Mouse (Mus musculus): ENCODE data around the gene Wdr18.

Wdr18 gene

DNA sequence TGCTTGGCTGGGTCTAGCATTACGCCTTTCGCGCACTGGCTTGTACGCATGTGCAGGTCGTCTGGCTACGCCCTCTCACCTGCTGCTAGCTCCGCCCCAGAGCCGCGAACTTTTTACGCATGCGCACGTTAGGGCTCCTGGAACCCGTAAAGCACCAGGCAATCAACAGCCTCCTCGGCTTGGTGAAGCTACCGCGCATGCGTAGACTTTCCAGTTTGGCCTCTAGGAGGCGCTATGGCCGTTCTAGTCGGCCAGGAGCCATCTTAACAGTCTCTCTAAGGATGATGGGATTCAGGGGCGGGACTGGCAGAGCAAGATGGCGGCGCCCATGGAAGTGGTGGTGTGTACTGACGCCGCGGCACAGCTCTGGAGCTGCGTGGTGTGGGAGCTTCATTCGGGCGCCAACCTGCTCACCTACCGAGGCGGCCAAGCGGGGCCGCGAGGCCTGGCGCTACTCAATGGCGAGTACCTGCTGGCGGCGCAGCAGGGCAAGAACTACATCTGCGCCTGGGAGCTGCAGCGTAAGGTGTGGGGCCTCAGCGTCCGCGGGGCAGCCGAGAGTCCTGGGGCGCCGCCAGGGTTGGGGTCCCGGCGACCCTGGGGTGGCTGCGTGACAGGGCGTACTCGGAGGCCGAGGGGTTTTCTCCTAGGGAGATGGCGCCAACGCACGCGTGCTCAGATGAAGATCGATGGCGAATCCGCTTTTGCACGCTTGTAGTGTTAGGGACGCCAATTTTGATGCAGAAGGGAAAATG lies at the start of gene Wdr18:
Gene Wdr18, plus strand, starts transcription at position 306 of the 755 bp plus-strand sequence.
- DNase-seq: peak; percentile 100

DNA sequence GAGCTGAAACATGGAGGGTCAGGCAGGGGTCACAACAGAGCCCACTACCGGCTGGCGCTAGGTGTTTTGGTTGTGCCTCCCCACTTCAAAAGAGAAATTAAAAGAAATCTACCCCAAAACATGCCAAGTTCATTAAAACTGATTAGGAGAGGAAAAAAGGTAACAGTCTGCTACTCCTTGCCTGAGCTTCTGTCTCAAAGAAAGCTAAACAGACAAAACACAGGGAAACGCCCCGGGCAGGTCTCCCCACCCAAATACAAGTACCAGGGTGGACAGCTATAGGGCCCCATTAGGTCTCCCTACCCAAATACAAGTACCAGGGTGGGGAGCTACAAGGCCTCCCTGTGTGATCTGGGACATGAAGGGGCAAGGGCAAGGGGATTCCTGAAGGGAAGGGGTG lies 49.4 kb upstream of the Wdr18 start, which contains the start of gene Gm26602:
Gene Gm26602, plus strand, starts transcription at position 301 of the 400 bp plus-strand sequence.
- DNase-seq: peak; percentile 37

DNA sequence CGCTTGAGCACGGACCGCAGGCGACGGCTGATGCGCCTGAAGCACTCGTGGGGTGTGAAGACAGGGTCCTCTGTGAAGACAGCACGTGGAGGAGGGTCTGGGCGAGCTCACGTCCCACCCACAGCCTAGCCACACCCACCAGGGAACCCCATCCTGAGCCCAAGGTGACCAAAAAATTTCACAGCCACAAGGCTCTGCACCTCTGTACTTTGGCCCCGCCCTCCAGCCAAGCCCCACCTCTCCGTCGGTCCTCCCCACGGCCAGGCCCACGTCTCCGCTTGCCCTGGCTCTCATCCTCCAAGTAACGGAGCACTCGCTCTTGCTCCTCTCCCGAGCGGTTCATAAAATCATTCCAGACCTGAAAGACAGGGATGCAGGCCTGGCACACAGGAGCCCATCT lies 47.5 kb upstream of the Wdr18 start:
- peak; percentile 56 for DNase-seq

DNA sequence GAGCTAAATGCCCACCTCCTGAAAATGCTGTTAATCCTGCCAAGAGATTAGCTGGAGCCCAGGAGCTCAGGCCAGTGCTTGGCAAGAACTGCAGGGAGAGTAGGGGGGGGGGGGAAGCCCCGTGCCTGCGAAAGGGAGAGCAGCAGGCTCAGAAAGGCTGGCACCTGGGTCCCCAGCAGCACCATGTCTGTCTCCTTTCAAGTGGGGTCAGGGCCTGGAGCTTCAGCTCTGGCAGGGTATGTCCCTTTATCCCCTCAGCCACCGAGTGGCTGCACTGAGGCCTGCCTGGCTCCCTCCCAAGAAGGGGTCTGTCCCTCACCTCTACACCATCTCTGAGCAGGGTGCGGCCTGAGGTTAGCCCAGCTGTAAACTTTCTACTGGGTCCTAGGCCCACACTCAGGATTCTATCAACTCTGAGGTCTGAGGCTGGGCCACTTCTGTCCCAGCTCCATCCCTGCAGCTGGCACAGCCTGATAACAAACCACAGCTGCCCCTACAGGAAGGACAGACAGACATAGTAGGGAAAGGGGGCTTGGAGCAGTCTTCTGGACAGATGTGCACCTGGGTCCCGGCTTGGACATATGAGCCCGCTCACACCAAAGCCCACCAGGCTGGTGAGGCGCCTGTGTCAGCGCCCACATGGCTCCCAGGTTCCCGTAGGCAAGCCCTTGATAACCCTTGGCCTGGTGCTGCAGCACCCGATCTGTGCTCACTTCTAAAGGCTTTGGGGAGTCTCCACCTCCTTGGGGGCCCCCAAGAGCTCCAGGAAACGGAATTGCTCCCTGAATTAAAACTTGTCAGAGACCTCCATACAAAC lies 45.6 kb upstream of the Wdr18 start:
- DNase-seq: peak; percentile 55

DNA sequence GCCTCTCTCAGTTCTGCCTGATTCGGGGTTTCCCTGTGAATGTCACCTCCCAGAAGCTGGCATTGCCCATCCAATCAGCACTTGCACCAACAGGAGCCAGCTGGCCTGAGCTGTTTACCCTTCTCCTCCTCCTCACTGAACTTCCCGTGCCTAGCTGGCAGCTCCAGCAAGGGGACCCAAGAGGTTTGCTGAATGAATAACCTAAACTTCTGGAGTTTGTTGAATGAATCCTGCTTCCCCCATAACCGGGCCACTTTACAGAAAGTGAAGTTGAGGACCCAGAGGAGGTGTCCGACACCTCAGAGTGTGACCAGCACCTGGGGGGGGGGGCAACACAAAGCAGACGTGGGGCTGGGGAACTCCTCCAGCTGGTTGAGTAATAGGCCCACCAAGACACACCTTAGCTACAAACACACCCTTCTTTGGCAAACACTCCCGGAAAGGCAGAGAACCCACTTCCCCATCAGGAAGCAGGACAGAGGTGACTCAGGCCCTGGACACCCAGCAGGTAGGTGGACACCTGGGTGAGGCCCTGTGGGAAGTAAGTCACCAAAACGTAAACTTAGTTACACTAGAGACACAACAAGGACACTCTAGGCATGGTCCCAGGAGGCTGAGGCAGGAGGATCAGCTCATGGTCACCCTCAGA lies 44.9 kb upstream of the Wdr18 start:
- DNase-seq: peak; percentile 47

DNA sequence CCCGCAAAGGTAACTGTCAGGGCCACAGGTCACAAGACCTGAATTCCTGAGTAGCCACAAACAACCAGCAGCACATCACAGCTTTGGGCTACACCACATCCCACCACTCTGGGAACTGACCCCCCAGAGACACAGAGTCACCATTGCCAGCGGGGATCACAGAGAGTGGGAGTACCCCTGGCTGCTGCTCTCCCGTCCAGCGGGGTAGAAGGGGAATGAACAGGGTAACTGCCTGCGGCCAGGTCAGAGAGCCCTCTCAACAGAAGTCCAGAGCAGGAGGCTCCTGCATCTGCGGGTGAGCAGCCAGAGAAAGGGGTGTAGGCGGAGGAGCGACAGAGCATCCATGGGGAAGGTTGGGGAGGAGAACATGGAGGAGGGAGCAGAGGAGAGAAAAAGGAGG lies 43.9 kb upstream of the Wdr18 start:
- peak; percentile 66 for DNase-seq

DNA sequence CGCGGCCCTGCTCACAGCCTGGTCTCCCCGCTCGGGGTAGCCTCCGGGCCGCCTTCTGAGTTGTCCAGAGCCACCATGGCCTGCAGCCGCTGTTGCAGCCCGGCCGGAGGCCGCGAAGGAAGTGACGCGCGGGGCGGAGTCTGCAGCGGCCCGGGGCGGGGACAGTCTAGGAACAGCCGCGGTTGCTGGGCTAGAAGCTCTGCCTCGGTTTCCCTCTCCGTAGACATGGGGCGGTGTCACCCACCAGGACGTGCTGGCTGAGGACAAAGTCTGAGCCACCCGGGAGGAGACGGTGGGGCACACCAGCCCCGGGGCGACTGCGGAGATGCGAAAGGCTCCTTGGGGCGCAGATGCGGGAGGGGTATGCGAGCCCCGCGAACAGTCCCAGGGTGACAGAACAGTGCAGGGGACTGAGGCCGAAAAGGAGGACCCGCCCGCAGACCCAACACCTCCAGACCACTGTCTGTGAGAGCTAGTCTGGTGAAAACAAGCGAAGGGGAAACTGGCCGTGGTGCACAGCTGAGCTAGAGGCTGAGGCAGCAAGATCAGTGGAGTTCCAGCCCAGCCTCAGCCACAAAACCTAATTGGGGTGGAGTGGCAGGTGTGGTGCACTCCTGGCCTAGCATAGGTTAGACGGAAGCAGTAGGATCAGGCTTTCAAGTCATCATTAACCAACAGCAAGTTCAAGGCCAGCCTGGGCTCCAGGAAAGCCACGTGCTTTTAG lies 43.0 kb upstream of the Wdr18 start, which contains the start of gene Kiss1r:
Gene Kiss1r, plus strand, starts transcription at position 164 of the 724 bp plus-strand sequence.
- peak; percentile 87 for DNase-seq

DNA sequence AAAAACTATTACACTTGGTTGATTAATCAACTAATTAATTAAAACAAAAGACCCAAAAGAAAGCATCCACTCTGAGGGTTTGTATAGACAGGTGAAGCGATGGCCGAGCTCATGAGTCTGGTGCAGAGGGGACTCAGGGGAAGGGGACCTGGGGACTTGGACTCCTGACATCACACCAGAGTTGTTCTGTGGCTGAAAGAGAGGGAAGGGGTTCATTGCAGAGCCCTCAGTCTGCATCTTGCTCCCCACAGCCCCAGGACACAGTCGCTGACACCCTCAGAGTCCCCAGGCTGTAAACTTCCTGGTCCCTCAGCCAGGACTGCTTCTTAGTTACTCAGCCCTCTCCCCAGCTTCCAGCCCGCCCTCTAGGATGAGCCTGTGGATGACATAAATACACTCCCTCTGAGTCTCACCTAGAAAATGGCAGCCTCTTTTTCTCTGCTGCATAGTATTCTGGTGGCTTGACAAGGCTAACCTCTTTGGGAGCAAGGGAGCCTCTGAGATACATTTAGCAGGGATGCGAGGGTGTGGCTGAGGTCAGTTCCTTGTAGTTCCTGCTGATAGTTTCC lies 42.3 kb upstream of the Wdr18 start:
- peak; percentile 45 for DNase-seq

DNA sequence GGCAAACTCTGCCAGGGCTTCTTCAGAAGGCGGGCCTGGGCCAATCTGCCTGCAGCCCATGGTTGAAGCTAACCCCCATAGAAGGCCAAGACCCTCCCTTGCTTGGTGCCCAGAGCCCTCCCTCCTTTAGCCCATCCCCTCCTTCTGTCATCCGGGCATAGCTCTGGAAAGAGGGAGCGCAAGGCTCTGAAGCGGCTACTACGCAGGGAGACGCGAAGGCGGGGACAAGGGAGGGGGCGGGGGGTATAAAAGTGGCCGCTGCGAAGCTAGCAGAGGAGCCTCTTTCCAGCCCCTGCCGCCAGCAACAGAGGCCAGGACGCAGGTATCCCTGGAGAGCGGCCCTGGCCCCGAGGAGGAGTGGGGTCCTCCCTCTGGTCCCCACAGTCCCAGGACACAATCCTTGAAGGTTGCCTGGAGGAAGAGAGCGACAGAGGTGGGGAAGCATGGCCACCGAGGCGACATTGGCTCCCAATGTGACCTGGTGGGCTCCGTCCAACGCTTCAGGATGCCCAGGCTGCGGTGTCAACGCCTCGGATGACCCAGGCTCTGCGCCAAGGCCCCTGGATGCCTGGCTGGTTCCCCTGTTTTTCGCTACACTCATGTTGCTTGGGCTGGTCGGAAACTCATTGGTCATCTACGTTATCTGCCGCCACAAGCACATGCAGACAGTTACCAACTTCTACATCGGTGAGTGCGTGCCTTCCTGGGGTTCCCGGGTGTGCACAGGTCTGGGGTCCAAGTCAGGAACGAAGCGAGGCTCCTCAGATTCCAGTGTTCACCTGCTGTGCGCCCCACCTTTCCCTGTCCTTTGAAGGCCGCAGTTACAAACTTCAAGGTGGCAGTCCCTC lies 41.5 kb upstream of the Wdr18 start:
- peak; percentile 73 for DNase-seq

DNA sequence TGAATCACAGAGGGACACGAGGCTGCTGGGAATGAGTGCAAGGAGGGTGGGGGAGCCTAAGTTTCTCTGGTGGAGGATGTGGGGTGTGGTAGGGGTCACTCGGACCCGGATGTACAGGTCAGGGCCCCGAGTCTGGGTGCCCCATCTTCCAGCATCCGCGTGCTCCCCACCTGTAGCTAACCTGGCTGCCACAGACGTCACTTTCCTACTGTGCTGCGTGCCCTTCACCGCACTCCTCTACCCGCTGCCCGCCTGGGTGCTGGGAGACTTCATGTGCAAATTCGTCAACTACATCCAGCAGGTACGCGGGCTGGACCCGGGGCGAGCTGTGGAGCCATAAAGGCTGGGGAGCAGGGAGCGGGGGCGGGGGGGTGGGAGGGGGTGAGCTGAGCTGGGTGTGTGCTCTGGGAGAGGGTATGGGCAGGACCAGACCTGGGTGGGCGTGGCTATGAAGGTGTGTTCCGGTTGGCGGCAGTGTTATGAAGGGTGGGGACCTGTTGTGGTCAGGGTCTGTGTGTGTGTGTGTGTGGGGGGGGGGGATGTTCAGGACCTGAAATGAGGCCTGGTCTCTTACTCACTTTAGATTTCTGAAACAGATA lies 40.6 kb upstream of the Wdr18 start:
- peak; percentile 63 for DNase-seq

DNA sequence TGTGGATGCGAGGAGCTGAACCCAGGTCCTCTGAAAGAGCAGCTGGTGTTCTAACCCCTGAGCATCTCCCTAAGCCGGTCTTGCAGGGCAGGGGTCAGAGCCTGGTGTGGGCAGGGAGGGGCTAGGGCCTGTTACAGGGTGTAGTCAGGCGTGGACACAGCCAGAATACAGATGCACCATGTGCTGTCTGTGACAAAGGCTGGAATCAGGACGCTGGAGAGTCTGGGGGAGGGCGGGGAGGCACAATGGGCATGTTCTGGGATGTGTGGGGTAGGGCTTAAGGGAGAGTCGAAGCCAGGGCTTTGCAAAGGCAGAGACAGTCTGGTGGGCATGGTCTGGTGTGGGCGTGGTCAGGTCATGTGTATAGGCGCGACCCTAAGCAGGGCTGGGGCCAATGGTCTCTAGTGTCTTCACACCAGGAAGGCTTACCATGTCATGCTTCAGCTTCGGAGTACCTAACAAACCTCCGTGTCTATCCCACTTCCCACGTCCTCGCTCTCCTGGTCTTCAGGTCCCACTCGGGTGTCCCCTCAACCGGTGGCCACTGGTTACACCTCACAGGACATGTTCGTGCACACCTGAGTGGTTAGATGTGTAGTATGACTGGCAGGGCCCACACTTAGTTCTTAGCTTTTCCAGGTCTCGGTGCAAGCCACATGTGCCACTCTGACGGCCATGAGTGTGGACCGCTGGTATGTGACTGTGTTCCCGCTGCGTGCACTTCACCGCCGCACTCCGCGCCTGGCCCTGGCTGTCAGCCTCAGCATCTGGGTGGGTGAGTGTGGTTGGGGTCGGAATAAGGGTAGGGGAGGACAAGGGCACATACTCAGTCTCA lies 39.7 kb upstream of the Wdr18 start:
- DNase-seq: peak; percentile 63

DNA sequence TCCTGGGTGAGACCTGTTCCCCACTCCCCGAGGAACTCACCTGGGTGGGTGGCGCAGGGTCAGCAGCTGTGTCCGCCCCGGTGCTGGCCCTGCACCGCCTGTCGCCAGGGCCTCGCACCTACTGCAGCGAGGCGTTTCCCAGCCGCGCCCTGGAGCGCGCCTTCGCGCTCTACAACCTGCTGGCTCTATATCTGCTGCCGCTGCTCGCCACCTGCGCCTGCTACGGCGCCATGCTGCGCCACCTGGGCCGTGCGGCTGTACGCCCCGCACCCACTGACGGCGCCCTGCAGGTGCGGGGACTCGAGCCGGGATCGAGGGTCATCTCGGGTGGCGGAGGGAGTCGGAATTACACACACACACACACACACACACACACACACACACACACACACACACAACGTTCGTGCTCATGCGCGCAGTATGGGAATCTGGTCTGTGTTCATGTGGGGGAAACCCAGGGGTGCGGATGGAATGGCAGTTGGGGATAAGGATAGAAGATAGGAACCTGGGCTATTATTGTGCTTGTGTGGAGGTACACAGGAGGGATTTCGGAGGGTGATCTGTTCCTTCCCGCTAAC lies 38.9 kb upstream of the Wdr18 start, which contains the start of gene R3hdm4:
Gene R3hdm4, minus strand, starts transcription at position 251 of the 578 bp plus-strand sequence.
- peak; percentile 58 for DNase-seq

DNA sequence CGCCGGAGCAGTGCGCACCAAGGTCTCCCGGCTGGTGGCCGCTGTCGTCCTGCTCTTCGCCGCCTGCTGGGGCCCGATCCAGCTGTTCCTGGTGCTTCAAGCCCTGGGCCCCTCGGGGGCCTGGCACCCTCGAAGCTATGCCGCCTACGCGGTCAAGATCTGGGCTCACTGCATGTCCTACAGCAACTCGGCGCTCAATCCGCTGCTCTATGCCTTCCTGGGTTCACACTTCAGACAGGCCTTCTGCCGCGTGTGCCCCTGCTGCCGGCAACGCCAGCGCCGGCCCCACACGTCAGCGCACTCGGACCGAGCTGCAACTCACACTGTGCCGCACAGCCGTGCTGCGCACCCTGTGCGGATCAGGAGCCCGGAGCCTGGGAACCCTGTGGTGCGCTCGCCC lies 38.4 kb upstream of the Wdr18 start:
- peak; percentile 65 for DNase-seq

DNA sequence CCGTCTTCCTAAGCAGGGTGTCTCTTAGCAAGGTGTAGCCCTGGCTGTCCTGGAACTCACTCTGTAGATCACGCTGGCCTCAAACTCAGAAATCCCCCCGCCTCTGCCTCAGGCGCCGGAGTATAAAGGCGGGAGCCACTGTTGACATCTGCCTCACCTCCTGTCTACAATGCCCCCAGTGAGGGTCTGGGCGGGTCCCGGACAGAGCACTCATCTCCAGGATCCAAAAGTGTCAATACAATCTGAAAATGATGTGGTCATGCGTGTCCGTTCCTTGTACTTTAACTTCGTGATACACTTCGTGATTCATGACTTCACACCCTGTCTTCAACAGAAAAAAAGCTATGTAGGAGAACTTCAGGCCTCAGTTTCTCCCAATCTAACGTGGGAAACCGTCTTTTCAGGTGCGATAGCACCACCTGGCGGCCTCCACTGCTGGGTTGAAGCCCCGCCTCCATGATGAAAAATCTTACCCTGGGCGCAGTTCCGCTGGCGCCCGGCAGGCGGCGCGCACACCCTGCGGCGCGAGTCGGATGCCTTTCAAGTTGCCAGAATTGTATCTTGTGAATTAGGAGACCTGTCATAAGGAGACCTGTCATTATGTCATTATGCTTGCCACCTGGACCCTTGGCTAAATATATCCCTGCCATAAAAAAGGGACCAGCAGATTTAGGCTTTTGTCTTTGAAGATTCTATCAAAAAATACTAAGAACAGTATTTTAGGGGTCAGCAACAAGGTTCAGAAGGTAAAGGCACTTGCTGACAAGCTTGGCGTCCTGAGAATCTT lies 34.8 kb upstream of the Wdr18 start:
- peak; percentile 92 for DNase-seq

DNA sequence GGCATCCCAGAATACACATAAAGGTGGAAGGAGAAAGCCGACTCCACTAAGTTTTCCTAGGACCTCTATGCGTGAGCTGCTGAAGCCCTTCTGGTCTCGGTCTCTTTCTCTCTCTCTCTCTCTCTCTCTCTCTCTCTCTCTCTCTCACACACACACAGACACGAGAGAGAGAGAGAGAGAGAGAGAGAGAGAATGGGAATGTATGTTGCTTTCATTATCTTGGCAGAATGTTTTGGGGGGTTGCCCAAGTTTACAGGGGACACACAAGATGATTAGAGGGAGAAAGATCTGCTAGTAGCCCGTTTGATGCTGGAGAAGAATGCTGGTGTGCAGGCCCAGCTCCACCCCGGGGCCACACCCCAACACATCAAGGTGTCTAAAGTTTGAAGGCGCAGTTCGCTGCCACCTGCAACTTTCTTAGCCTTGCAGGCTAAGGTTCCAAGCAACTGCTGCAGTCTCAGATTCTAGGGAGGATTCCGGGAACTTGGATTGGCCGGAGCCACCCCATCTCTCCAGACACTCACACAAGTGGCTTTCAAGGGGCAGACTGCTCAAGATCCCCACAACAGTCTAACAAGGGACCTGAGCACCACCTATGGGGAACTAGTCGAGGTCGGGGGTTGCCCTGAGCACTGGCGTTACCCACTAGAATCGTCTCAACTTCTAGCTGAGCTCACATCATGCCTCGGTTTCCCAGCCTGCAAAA lies 34.0 kb upstream of the Wdr18 start:
- DNase-seq: peak; percentile 65

DNA sequence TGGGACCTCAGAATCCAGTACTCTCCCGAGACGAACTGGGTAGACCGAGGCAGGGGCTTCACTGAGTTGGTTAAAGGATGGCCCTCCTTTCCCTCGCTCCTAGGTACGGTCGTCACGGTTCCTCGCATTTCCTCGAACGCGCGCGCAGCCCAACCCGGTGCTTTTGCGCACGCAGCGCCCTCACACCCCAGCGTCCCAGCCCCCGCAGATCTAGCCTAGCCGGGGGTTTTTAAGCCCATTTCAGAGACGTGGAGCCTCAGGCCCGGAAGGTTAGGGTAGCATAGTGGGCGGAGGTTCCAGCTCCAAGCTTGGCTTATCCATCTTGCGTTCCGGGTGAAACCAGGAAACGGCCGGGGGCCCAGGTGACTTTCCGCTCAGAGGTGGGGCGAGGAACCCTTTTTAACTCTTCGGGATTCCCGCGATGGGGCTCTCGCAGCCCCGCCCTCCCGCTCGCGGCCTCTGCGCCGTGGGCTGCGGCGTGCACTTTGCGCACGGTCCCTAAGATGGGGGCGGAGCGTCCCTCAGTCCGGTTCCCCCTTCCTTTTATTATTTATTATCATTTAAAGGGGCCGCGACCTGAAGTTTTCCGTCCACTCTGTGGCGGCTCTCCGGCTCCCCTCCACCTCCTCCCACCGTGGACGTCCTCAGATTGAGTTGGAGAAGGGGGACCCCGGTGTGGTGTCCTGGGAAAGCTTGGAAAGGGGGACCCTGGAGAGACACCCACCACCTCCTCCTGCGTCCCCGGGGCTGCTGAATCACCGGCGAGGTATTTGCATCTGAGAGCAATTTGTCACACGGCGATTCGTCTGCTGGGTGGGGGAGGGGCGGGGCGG lies 33.2 kb upstream of the Wdr18 start, which contains the start of gene Arid3a:
Gene Arid3a, plus strand, starts transcription at position 553 of the 833 bp plus-strand sequence.
- DNase-seq: peak; percentile 89

Measured in cerebellum, adult 9-11 months (tissue).